Comparison of ENCODE assay signal across 11 mouse cellular contexts in genomic region chr2:104065526-104065925, GRCm38 (mm10). TPM values are rescaled to one million over a fixed set of nuclear protein-coding genes. Genes with fewer than 3 reads are reported as not detected.
DNase-seq lines count a peak whose midpoint lies in the region; ATAC-seq and TF ChIP-seq lines count a peak whose summit lies in the region.
"Not testable (repeated sequence)": the region's sequence is repeated elsewhere in the genome, so short reads cannot be mapped to it uniquely, and the experiment has no call there.
"Had no signal": no experiment of that assay in that cellular context is flagged by ENCODE, and none has a peak within 500 bp of the region (broad histone marks: within the 10 kb centered on the region; RNA-seq: fewer than 3 reads in every experiment).

TSS of gene Gm10912 (plus strand) at chr2:104065826.

- H3K27ac ChIP-seq in MEL (ENCODE audit: control insufficient read depth, low read depth, low read length); midbrain, embryonic 11.5 days (ENCODE audit: low read depth, low read length); testis, adult 2 months (ENCODE audit: control insufficient read depth, insufficient read depth, low read depth, low read length): not testable (repeated sequence)
- peak within 1 kb of the TSS; percentile 16 for H3K27ac ChIP-seq in liver, embryonic 13.5 days

- not testable (repeated sequence) for H3K27me3 ChIP-seq in MEL (ENCODE audit: control insufficient read depth in 1 of 2, insufficient read depth in 2 of 2, low read length in 2 of 2); liver, embryonic 13.5 days; midbrain, embryonic 11.5 days (ENCODE audit: control insufficient read depth, insufficient read depth, low read length); testis, adult 2 months (ENCODE audit: control insufficient read depth, insufficient read depth, low read length)

- not testable (repeated sequence) for TF ChIP-seq RAD21 in MEL (IDR thresholded peaks at IDR 0.05; ENCODE audit: low read depth, low read length)

- not testable (repeated sequence) for H3K4me2 ChIP-seq in liver, embryonic 13.5 days; midbrain, embryonic 11.5 days

- not testable (repeated sequence) for H3K9me3 ChIP-seq in MEL (replicated peaks; ENCODE audit: insufficient read depth, low read length); liver, embryonic 13.5 days (replicated peaks); midbrain, embryonic 11.5 days (ENCODE audit: control insufficient read depth, low read length)

- not testable (repeated sequence) for TF ChIP-seq CTCF in MEL (IDR thresholded peaks at IDR 0.05 in 2 of 3, conservative IDR thresholded peaks at IDR 0.05 in 1 of 3; ENCODE audit: control insufficient read depth in 1 of 3, insufficient read depth in 1 of 3, low read depth in 2 of 3, low read length in 3 of 3, poor library complexity in 1 of 3, severe bottlenecking in 1 of 3); testis, adult 2 months (IDR thresholded peaks at IDR 0.05; ENCODE audit: control insufficient read depth, insufficient read depth, insufficient replicate concordance, low read depth, low read length)

- TF ChIP-seq POLR2A in MEL (IDR thresholded peaks at IDR 0.05; ENCODE audit: control insufficient read depth in 1 of 2, insufficient read depth in 1 of 2, low read depth in 1 of 2, low read length in 2 of 2, poor library complexity in 1 of 2); testis, adult 2 months (IDR thresholded peaks at IDR 0.05; ENCODE audit: control insufficient read depth, low read depth, low read length): not testable (repeated sequence)

- TF ChIP-seq EP300 in MEL (IDR thresholded peaks at IDR 0.05; ENCODE audit: low read depth in 1 of 2, low read length in 2 of 2): not testable (repeated sequence)

- not testable (repeated sequence) for H3K36me3 ChIP-seq in MEL (ENCODE audit: control insufficient read depth in 1 of 2, insufficient read depth in 2 of 2, low read length in 2 of 2); midbrain, embryonic 11.5 days (ENCODE audit: control insufficient read depth, insufficient read depth, low read length); testis, adult 2 months (ENCODE audit: control insufficient read depth, insufficient read depth, low read length)
- H3K36me3 ChIP-seq in liver, embryonic 13.5 days: peaks cover 25% of the 10 kb centered on the region

- DNase-seq in MEL (ENCODE audit: low read depth, low spot score); liver, embryonic 13.5 days: not testable (repeated sequence)
- DNase-seq in heart, adult 11 months: peak; percentile 57
- DNase-seq in midbrain, embryonic 11.5 days (ENCODE audit: low spot score, missing footprints): peak; percentile 44

- not testable (repeated sequence) for ATAC-seq in liver, embryonic 13.5 days (ENCODE audit: low read depth); midbrain, embryonic 11.5 days (ENCODE audit: low FRiP score)

- H3K4me1 ChIP-seq in MEL (ENCODE audit: control insufficient read depth in 1 of 2, insufficient read depth in 2 of 2, low read length in 2 of 2); midbrain, embryonic 11.5 days (ENCODE audit: control insufficient read depth, insufficient read depth, low read length); testis, adult 2 months (ENCODE audit: control insufficient read depth, insufficient read depth, low read length): not testable (repeated sequence)
- H3K4me1 ChIP-seq in liver, embryonic 13.5 days (replicated peaks): peaks cover 64% of the 10 kb centered on the region

- H3K9ac ChIP-seq in MEL (ENCODE audit: control insufficient read depth, low read depth, low read length, poor library complexity, severe bottlenecking); liver, embryonic 13.5 days; midbrain, embryonic 11.5 days (ENCODE audit: low read length): not testable (repeated sequence)

- WGBS in liver, embryonic 13.5 days (ENCODE audit: insufficient replicate concordance): 79% methylated on average over 6 of the region's 6 CpGs
- 91% methylated on average over 5 of the region's 6 CpGs for WGBS in midbrain, embryonic 11.5 days

- not testable (repeated sequence) for H3K4me3 ChIP-seq in MEL (ENCODE audit: control insufficient read depth in 1 of 2, insufficient read depth in 1 of 2, low read depth in 2 of 2, low read length in 2 of 2); liver, embryonic 13.5 days (replicated peaks); midbrain, embryonic 11.5 days (ENCODE audit: low read depth, low read length)
- H3K4me3 ChIP-seq in testis, adult 2 months (ENCODE audit: control insufficient read depth, low read depth, low read length): peak within 1 kb of the TSS; percentile 10; the same call in 1 of the 2 replicates

- H3K79me2 ChIP-seq in MEL (ENCODE audit: control insufficient read depth, insufficient read depth, low read length, poor library complexity): not testable (repeated sequence)

TF ChIP-seq in MEL, 35 proteins besides CTCF, POLR2A, EP300 and RAD21:
- 0 out of 2 replicates have a peak, but pooled peaks have one; percentile 13 for TF ChIP-seq ZNF384 (IDR thresholded peaks at IDR 0.05; ENCODE audit: low read depth, low read length)

RNA-seq across cellular contexts. Expression of gene Gm10912, which starts in this region (rescaled TPM):
- total RNA-seq in MEL (2012; rRNA removed): 0.08 TPM in 1 of 2 replicates, not detected in the other
- polyA plus RNA-seq in MEL (2012; ENCODE audit: insufficient read depth in 1 of 2, insufficient read length in 2 of 2, low read depth in 1 of 2, low replicate concordance in 2 of 2, missing spikeins in 1 of 2): under 1 TPM in 1 of 2 experiments, not detected in 1; 0.06 TPM
- polyA plus RNA-seq in liver, embryonic 13.5 days (2015; fragmentation: Nextera tagmentation; extraction: Ambion mirVana): 0.06 TPM in 1 of 2 replicates, not detected in the other
- not detected in 2 replicates for polyA plus RNA-seq in midbrain, embryonic 11.5 days (2014; fragmentation: Nextera tagmentation; extraction: Ambion mirVana)
- polyA plus RNA-seq in testis, adult 2 months (2012; rRNA removed): 0.58 and 0.90 TPM in 2 replicates
- total RNA-seq: CH12.LX, ES-E14 had no signal
- polyA plus RNA-seq: activated CD4-positive, CD25-positive, alpha-beta regulatory T cell, adult 4 months; C2C12; G1E; Patski had no signal

Comparison
In these comparisons a context has a peak if more than half of its experiments do, and no peak if none do; other contexts are left out.
1. Peak in DNase-seq in midbrain, embryonic 11.5 days; RNA of the gene not detected or under 1 TPM.